Mouse (Mus musculus) cortical plate, adult 2 months (tissue): ENCODE measurements around the gene Mrpl24.

Experiments
- CTCF ChIP-seq: fragments of 200-500 bp; IDR thresholded peaks from 2 replicates; pipeline ENCODE4 v1.5.1; 2011; ENCODE audit warnings: mild to moderate bottlenecking, control low read depth, low read length; ENCODE audit not compliant: insufficient read depth; ENCODE audit errors: extremely low read depth
- POLR2A ChIP-seq: fragments of 200-500 bp; IDR thresholded peaks from 2 replicates; pipeline ENCODE4 v1.6.1; 2011; ENCODE audit warnings: mild to moderate bottlenecking, low read length, control low read depth; ENCODE audit not compliant: insufficient read depth; ENCODE audit errors: extremely low read depth

- TF ChIP-seq CTCF = no peak
- TF ChIP-seq POLR2A = no peak
Measured at GRCm38 (mm10) chr3:87958476-87958875, 39.2 kb downstream of the Mrpl24 start.
